Mouse (Mus musculus) hindbrain, embryonic 11.5 days (tissue): ENCODE measurements around the gene Il2rb. TPM values are rescaled to one million over a fixed set of nuclear protein-coding genes. Genes with fewer than 3 reads are reported as not detected.

Experiments
- ATAC-seq: fragments of 200-750 bp; cut with Nextera tagmentation; 2 replicates; pipeline ENCODE4 v1.8.0; 2017; ENCODE audit warnings: mild to moderate bottlenecking, moderate TSS enrichment, moderate library complexity; ENCODE audit not compliant: low FRiP score
- DNase-seq: peaks from one replicate; pipeline ENCODE4 v3.0.0-alpha.2; 2015; ENCODE audit warnings: low spot score
- H3K27ac ChIP-seq: fragments of 300-500 bp; sonication (generic); 2 replicates; pipeline ENCODE4 v1.5.1; 2014; ENCODE audit warnings: mild to moderate bottlenecking, low read depth, low read length
- H3K27me3 ChIP-seq: fragments of 300-500 bp; sonication (generic); 2 replicates; pipeline ENCODE4 v1.6.1; 2014; ENCODE audit warnings: mild to moderate bottlenecking, low read length, moderate library complexity, mixed read lengths; ENCODE audit not compliant: control insufficient read depth, insufficient read depth
- H3K36me3 ChIP-seq: fragments of 300-500 bp; sonication (generic); 2 replicates; pipeline ENCODE4 v1.6.1; 2014; ENCODE audit warnings: mild to moderate bottlenecking, low read length, moderate library complexity, mixed read lengths; ENCODE audit not compliant: control insufficient read depth, insufficient read depth
- H3K4me1 ChIP-seq: fragments of 300-500 bp; sonication (generic); replicated peaks from 2 replicates; pipeline ENCODE4 v1.6.1; 2014; ENCODE audit warnings: low read length, mixed read lengths; ENCODE audit not compliant: control insufficient read depth, insufficient read depth
- H3K4me2 ChIP-seq: fragments of 300-500 bp; sonication (generic); replicated peaks from 2 replicates; pipeline ENCODE4 v1.6.1; 2014; ENCODE audit warnings: mild to moderate bottlenecking, low read depth, low read length
- H3K4me3 ChIP-seq: fragments of 300-500 bp; sonication (generic); 2 replicates; pipeline ENCODE4 v1.5.1; 2014; ENCODE audit warnings: low read depth, low read length
- H3K9ac ChIP-seq: fragments of 300-500 bp; sonication (generic); 2 replicates; pipeline ENCODE4 v1.6.1; 2014; ENCODE audit warnings: low read depth, low read length
- H3K9me3 ChIP-seq: fragments of 300-500 bp; sonication (generic); 2 replicates; pipeline ENCODE4 v1.6.1; 2016; ENCODE audit warnings: low read length; ENCODE audit not compliant: control insufficient read depth
- WGBS: fragments of 180-500 bp; shearing (Covaris S2); extraction: QIAGEN DNeasy Blood & Tissue Kit; methylation state at CpG from one replicate; pipeline ENCODE4 v1.1.7; 2014; 5-methylcytosine and 5-hydroxymethylcytosine counted together
- polyA plus RNA-seq: library from polyadenylated mRNA; unstranded; fragments of >200 nt; fragmentation: Nextera tagmentation; extraction: Ambion mirVana; gene quantifications from 2 replicates; pipeline ENCODE4 v1.2.1, GENCODE M21; 2014

Gene Il2rb
- polyA plus RNA-seq, 1 experiment from 2014 or later: not detected

DNA sequence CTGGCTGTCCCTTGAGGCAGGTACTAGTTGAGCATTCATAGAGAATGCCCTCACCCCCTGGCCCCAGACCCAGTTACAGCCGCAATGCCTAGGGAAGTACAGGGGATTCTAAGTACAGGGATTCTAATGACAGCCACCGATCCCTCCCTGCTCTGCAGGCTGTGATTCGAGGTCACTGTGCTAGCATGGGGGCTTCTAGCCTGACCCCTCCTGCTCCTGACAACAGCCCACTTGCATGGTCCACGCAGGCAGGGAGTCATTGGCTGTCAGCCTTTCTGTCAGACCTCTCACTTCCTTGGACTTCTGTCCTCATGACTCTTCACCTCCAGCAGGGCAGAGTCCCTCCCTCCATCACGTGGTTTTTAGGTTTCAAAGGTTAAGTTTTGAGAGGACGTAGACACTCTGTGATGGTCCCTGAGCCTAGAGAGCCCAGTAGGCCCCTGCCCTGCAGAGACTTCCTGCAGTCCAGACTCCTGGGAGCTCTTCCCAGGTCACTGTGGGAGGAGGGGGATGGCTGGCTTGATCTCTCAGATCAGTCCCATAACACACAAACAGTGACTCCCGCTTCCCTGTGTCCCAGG is 63.4 kb downstream of the Il2rb start:
- WGBS: 80% methylated on average over 7 of the region's 7 CpGs
- no peaks in the 10 kb centered on the region for H3K27me3 ChIP-seq
- H3K9me3 ChIP-seq: no peaks in the 10 kb centered on the region
- H3K9ac ChIP-seq: no peak overlapping the region
- H3K27ac ChIP-seq: no peak overlapping the region
- no peak overlapping the region for H3K4me3 ChIP-seq
- H3K4me1 ChIP-seq: peaks cover 12% of the 10 kb centered on the region
- H3K36me3 ChIP-seq: 0 out of 2 replicates have a peak, but pooled peaks cover 3% of the 10 kb centered on the region
- ATAC-seq (no peak), DNase-seq (no peak)
- H3K4me2 ChIP-seq: no peak overlapping the region

DNA sequence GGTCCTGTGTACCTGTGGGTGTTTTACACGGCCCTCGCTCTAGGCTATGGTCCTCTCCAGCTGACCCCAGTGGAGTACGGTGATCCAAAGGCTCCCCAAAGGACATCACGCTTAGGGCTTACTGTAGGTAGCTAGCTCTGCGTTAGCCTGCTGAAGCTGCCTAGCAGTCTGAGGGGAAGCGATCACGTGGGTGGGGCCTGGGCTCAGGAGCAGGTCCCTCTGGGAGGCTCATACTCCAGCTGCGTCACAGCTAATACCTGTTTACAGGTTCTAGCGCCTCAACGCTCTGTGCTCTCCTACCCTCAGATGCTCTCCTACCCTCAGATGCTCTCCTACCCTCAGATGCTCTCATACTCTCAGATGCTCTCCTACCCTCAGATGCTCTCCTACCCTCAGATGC is 64.2 kb downstream of the Il2rb start:
- WGBS: 85% methylated on average over 10 of the region's 10 CpGs
- H3K4me3 ChIP-seq: no peak overlapping the region
- peaks cover 9% of the 10 kb centered on the region for H3K4me1 ChIP-seq
- no peaks in the 10 kb centered on the region for H3K27me3 ChIP-seq
- DNase-seq: no peak
- no peaks in the 10 kb centered on the region for H3K9me3 ChIP-seq
- H3K36me3 ChIP-seq: 0 out of 2 replicates have a peak, but pooled peaks cover 3% of the 10 kb centered on the region
- no peak overlapping the region for H3K9ac ChIP-seq
- no peak for ATAC-seq
- H3K27ac ChIP-seq: no peak overlapping the region
- no peak overlapping the region for H3K4me2 ChIP-seq

DNA sequence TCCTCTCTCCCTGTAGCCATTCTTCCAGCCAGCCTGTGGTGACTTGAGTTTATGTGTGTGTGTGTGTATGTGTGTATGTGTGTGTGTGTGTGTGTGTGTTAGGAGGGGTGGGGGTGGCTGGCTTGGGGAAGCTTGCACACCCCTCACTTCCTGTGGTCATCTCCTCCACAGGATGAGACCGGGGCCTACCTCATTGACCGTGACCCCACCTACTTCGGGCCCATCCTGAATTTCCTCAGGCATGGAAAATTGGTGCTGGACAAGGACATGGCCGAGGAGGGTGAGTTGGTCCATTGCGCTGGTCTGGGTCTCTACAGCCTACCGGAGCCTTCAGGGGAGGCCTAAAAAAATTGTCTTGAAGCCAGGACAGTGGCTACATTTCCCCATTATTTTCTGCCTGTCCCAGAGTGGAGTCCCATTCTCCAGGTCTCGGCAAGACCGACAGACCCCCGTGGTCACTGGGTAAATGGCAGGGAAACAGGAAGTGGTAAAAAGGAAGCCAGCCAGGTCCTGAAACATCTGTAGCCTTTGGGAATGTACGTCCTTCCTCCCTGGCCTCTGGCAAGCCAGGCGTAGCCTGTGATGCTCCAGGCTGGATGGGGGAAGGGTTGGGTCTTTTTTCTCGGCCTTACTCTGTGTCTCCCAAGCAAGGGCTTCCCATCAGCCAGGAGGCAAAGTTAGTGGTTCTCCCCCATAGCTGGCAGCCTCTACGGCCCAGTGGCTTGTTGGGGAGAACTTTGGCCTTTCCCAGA is 65.0 kb downstream of the Il2rb start:
- DNase-seq: no peak
- 75% methylated on average over 13 of the region's 13 CpGs for WGBS
- Histone ChIP-seq H3K9me3 (no peaks in the 10 kb centered on the region), H3K27ac (no peak overlapping the region), H3K27me3 (no peaks in the 10 kb centered on the region), H3K36me3 (0 out of 2 replicates have a peak, but pooled peaks cover 3% of the 10 kb centered on the region), H3K4me2 (peak overlapping the region; percentile 77; the same call in 1 of the 2 replicates), H3K9ac (no peak overlapping the region), H3K4me1 (peaks cover 9% of the 10 kb centered on the region), H3K4me3 (no peak overlapping the region)
- ATAC-seq: no peak

Other genes with a start within 250 kb of the Il2rb start
- gene Csf2rb2, start 189.6 kb downstream of the Il2rb start, polyA plus RNA-seq: 0.34 and 0.39 TPM in 2 replicates
- 1.3 and 1.9 TPM in 2 replicates for gene Csf2rb, start 169.5 kb downstream of the Il2rb start, polyA plus RNA-seq
- not detected in 2 replicates for gene Tex33, start 99.4 kb downstream of the Il2rb start, polyA plus RNA-seq
- gene Tst, start 89.4 kb downstream of the Il2rb start, polyA plus RNA-seq: 8.5 TPM in 2 replicates
- 2.6 and 2.7 TPM in 2 replicates for gene Mpst, start 88.9 kb downstream of the Il2rb start, polyA plus RNA-seq
- gene Kctd17, start 66.7 kb downstream of the Il2rb start, polyA plus RNA-seq: 62.7 and 65.8 TPM in 2 replicates
- gene Tmprss6, start 26.6 kb downstream of the Il2rb start, polyA plus RNA-seq: 0.05 and 0.24 TPM in 2 replicates
- 11.8 and 12.4 TPM in 2 replicates for gene C1qtnf6, start 36.1 kb upstream of the Il2rb start, polyA plus RNA-seq
- 0.10 and 0.22 TPM in 2 replicates for gene Sstr3, start 49.4 kb upstream of the Il2rb start, polyA plus RNA-seq
- 6.4 and 7.6 TPM in 2 replicates for gene Rac2, start 77.5 kb upstream of the Il2rb start, polyA plus RNA-seq
- gene Cyth4, start 101.8 kb upstream of the Il2rb start, polyA plus RNA-seq: 2.1 and 4.4 TPM in 2 replicates
- gene Elfn2, start 223.5 kb upstream of the Il2rb start, polyA plus RNA-seq: 0.60 and 0.85 TPM in 2 replicates